8 mouse cellular contexts compared by ENCODE assay signal in the genomic region with DNA sequence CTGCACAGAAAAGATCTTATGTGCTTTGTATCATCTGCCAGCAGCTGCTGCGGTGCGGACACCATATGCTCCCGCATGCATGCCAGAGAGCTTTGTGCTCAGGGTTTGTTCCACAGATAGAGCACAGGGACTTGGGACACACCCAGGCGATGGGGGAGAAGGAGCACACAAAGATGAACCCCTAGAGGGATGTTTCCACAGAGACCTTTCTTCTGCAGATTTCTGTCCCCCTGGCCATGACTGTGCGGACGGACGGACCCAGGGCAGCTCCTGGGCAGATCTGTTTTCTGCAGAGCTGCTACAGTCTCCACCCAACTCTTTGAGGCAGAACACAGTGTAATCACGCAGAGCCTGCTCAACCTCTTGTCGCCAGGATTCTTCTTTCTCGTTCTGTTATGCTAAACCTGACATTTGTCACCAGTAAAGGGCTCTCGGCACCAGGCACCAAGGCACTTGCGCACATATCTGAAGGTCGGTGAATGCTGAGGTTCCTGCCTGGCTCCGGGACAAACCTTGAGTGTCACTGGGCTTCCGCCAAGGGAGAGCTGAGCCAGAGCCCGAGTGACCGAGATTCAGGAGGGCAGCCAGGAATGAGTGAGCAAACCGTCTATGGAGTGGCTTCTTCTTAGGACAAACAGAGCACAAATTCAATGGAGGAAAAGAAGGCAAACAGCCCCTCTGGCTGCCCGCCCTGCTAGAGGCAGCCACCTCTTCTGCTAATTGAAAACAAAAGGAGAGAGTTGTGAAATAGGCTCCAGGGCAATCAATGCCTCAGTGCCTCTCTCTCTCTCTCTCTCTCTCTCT. TPM values are rescaled to one million over a fixed set of nuclear protein-coding genes. Genes with fewer than 3 reads are reported as not detected.
A peak's percentile ranks its signal among the peaks of the same experiment; 100 is the strongest.
DNase-seq lines count a peak whose midpoint lies in the region; ATAC-seq and TF ChIP-seq lines count a peak whose summit lies in the region.

No protein-coding gene starts in this region.

- peak overlapping the region; percentile 29; the same call in 1 of the 2 replicates for H3K9ac ChIP-seq in forebrain, embryonic 11.5 days (ENCODE audit: low read length)
- peak overlapping the region; percentile 62 for H3K9ac ChIP-seq in heart, embryonic 14.5 days (ENCODE audit: low read length)
- H3K9ac ChIP-seq in kidney, postnatal 0 days (ENCODE audit: low read depth, low read length): no peak overlapping the region
- H3K9ac ChIP-seq in liver, embryonic 11.5 days (ENCODE audit: low read depth, low read length): no peak overlapping the region
- peak overlapping the region; percentile 33 for H3K9ac ChIP-seq in neural tube, embryonic 11.5 days (ENCODE audit: low read length)

- H3K4me3 ChIP-seq in forebrain, embryonic 11.5 days (ENCODE audit: low read depth, low read length): no peak overlapping the region
- peak overlapping the region; percentile 11 to 21; a peak in 3 of 4 replicates for H3K4me3 ChIP-seq in heart, embryonic 14.5 days (ENCODE audit: control insufficient read depth in 1 of 2, insufficient read depth in 1 of 2, low read depth in 1 of 2, low read length in 2 of 2)
- no peak overlapping the region for H3K4me3 ChIP-seq in kidney, postnatal 0 days (replicated peaks; ENCODE audit: low read depth, low read length)
- H3K4me3 ChIP-seq in liver, embryonic 11.5 days (ENCODE audit: low read depth, low read length): no peak overlapping the region
- H3K4me3 ChIP-seq in neural tube, embryonic 11.5 days (ENCODE audit: low read depth, low read length): no peak overlapping the region
- H3K4me3 ChIP-seq in thymus, adult 2 months (ENCODE audit: control insufficient read depth, insufficient read depth, low read length): no peak overlapping the region

- ATAC-seq in forebrain, embryonic 11.5 days (replicated peaks; ENCODE audit: low FRiP score): peak; percentile 40; the same call in 1 of the 2 replicates
- ATAC-seq in heart, embryonic 14.5 days (ENCODE audit: insufficient number of reproducible peaks, insufficient read depth, low FRiP score, low read depth): peak; percentile 80
- no peak for ATAC-seq in kidney, postnatal 0 days (replicated peaks; ENCODE audit: low FRiP score, low read depth)
- no peak for ATAC-seq in liver, embryonic 11.5 days (replicated peaks; ENCODE audit: low FRiP score)
- ATAC-seq in neural tube, embryonic 11.5 days (ENCODE audit: insufficient read depth, low FRiP score, low TSS enrichment): peak; percentile 38; the same call in 1 of the 2 replicates

- no peaks in the 10 kb centered on the region for H3K27me3 ChIP-seq in forebrain, embryonic 11.5 days (ENCODE audit: control insufficient read depth, insufficient read depth, low read length)
- no peaks in the 10 kb centered on the region for H3K27me3 ChIP-seq in heart, embryonic 14.5 days (ENCODE audit: control insufficient read depth, insufficient read depth, low read length)
- no peaks in the 10 kb centered on the region for H3K27me3 ChIP-seq in kidney, postnatal 0 days (ENCODE audit: insufficient read depth, low read length)
- no peaks in the 10 kb centered on the region for H3K27me3 ChIP-seq in liver, embryonic 11.5 days (replicated peaks; ENCODE audit: control insufficient read depth, insufficient read depth, low read length)
- no peaks in the 10 kb centered on the region for H3K27me3 ChIP-seq in neural tube, embryonic 11.5 days (ENCODE audit: control insufficient read depth, insufficient read depth, low read length)
- H3K27me3 ChIP-seq in thymus, adult 2 months (ENCODE audit: control insufficient read depth, insufficient read depth, low read length): no peaks in the 10 kb centered on the region

- peak overlapping the region; percentile 76 for H3K27ac ChIP-seq in forebrain, embryonic 11.5 days (ENCODE audit: low read depth, low read length)
- peak overlapping the region; percentile 89 to 91 for H3K27ac ChIP-seq in heart, embryonic 14.5 days (replicated peaks in 1 of 2; ENCODE audit: control insufficient read depth in 1 of 2, insufficient read depth in 1 of 2, low read depth in 2 of 2, low read length in 2 of 2)
- peak overlapping the region; percentile 52; the same call in 1 of the 2 replicates for H3K27ac ChIP-seq in kidney, postnatal 0 days
- H3K27ac ChIP-seq in liver, embryonic 11.5 days (ENCODE audit: low read depth, low read length): no peak overlapping the region
- H3K27ac ChIP-seq in neural tube, embryonic 11.5 days (ENCODE audit: low read depth, low read length): peak overlapping the region; percentile 65
- H3K27ac ChIP-seq in thymus, adult 2 months (ENCODE audit: control insufficient read depth, insufficient read depth, low read length): no peak overlapping the region

- TF ChIP-seq POLR2A in thymus, adult 2 months (IDR thresholded peaks at IDR 0.05; ENCODE audit: control insufficient read depth, extremely low read depth, insufficient read depth, low read length, poor library complexity): no peak

- peak overlapping the region; percentile 18; the same call in 1 of the 2 replicates for H3K4me2 ChIP-seq in forebrain, embryonic 11.5 days (ENCODE audit: low read depth, low read length, severe bottlenecking)
- peak overlapping the region; percentile 65 for H3K4me2 ChIP-seq in heart, embryonic 14.5 days (ENCODE audit: low read length)
- peak overlapping the region; percentile 30 for H3K4me2 ChIP-seq in kidney, postnatal 0 days (ENCODE audit: low read length)
- peak overlapping the region; percentile 49 for H3K4me2 ChIP-seq in liver, embryonic 11.5 days
- H3K4me2 ChIP-seq in neural tube, embryonic 11.5 days (ENCODE audit: low read depth): 0 out of 2 replicates have a peak overlapping the region, but pooled peaks have one; percentile 17

- H3K36me3 ChIP-seq in forebrain, embryonic 11.5 days (ENCODE audit: control insufficient read depth, insufficient read depth, low read length): no peaks in the 10 kb centered on the region
- no peaks in the 10 kb centered on the region for H3K36me3 ChIP-seq in heart, embryonic 14.5 days (ENCODE audit: control insufficient read depth, insufficient read depth, low read length)
- H3K36me3 ChIP-seq in kidney, postnatal 0 days (ENCODE audit: insufficient read depth, low read length): no peaks in the 10 kb centered on the region
- no peaks in the 10 kb centered on the region for H3K36me3 ChIP-seq in liver, embryonic 11.5 days (ENCODE audit: control insufficient read depth, insufficient read depth, low read length)
- H3K36me3 ChIP-seq in neural tube, embryonic 11.5 days (ENCODE audit: control insufficient read depth, insufficient read depth, low read length): no peaks in the 10 kb centered on the region
- H3K36me3 ChIP-seq in thymus, adult 2 months (ENCODE audit: control insufficient read depth, insufficient read depth, low read length): no peaks in the 10 kb centered on the region

- H3K4me1 ChIP-seq in forebrain, embryonic 11.5 days (replicated peaks; ENCODE audit: control insufficient read depth, insufficient read depth, low read length): peaks cover 5% of the 10 kb centered on the region
- H3K4me1 ChIP-seq in heart, embryonic 14.5 days (ENCODE audit: control insufficient read depth in 2 of 2, insufficient read depth in 2 of 2, low read length in 2 of 2): peaks cover 23 to 24% of the 10 kb centered on the region in 2 experiments
- peaks cover 8% of the 10 kb centered on the region for H3K4me1 ChIP-seq in kidney, postnatal 0 days (replicated peaks; ENCODE audit: insufficient read depth, low read length)
- peaks cover 12% of the 10 kb centered on the region for H3K4me1 ChIP-seq in liver, embryonic 11.5 days (replicated peaks; ENCODE audit: control insufficient read depth, insufficient read depth, low read length)
- no peaks in the 10 kb centered on the region; the same call in 1 of the 2 replicates for H3K4me1 ChIP-seq in neural tube, embryonic 11.5 days (ENCODE audit: control insufficient read depth, insufficient read depth, low read length)
- H3K4me1 ChIP-seq in thymus, adult 2 months (replicated peaks; ENCODE audit: control insufficient read depth, insufficient read depth, low read length): no peaks in the 10 kb centered on the region

- 39% methylated on average over 19 of the region's 19 CpGs for WGBS in forebrain, embryonic 11.5 days
- 14% methylated on average over 19 of the region's 19 CpGs for WGBS in heart, embryonic 14.5 days
- 25% methylated on average over 18 of the region's 19 CpGs for WGBS in kidney, postnatal 0 days
- 47% methylated on average over 19 of the region's 19 CpGs for WGBS in liver, embryonic 11.5 days
- WGBS in neural tube, embryonic 11.5 days: 32% methylated on average over 19 of the region's 19 CpGs
- WGBS in thymus, adult 2 months: 85% methylated on average over 19 of the region's 19 CpGs

- peak; percentile 77 for DNase-seq in urinary bladder, postnatal 14 days (ENCODE audit: low spot score)
- DNase-seq in urinary bladder, postnatal 10 days (ENCODE audit: low spot score): no peak
- no peak for DNase-seq in forebrain, embryonic 11.5 days (ENCODE audit: low spot score)
- DNase-seq in kidney, postnatal 0 days (ENCODE audit: low spot score): peak; percentile 56
- DNase-seq in liver, embryonic 11.5 days (ENCODE audit: low spot score): no peak
- DNase-seq in neural tube, embryonic 11.5 days (ENCODE audit: low spot score): peak; percentile 56
- no peak for DNase-seq in thymus, adult 2 months

- TF ChIP-seq CTCF in kidney, postnatal 0 days (IDR thresholded peaks at IDR 0.05; ENCODE audit: low read depth): no peak
- TF ChIP-seq CTCF in thymus, adult 2 months (IDR thresholded peaks at IDR 0.05; ENCODE audit: borderline replicate concordance, control insufficient read depth, extremely low read depth, insufficient read depth, low read length, poor library complexity): no peak

- no peaks in the 10 kb centered on the region for H3K9me3 ChIP-seq in forebrain, embryonic 11.5 days (ENCODE audit: control insufficient read depth, low read length)
- no peaks in the 10 kb centered on the region for H3K9me3 ChIP-seq in heart, embryonic 14.5 days (ENCODE audit: control insufficient read depth, low read length)
- H3K9me3 ChIP-seq in kidney, postnatal 0 days (replicated peaks; ENCODE audit: low read length): no peaks in the 10 kb centered on the region
- H3K9me3 ChIP-seq in liver, embryonic 11.5 days (ENCODE audit: control insufficient read depth, low read length): no peaks in the 10 kb centered on the region
- H3K9me3 ChIP-seq in neural tube, embryonic 11.5 days (ENCODE audit: control insufficient read depth, low read length): no peaks in the 10 kb centered on the region

RNA-seq across cellular contexts. Expression of a gene that starts 56.2 kb away (rescaled TPM):
- polyA plus RNA-seq in forebrain, embryonic 11.5 days (2014; fragmentation: Nextera tagmentation; extraction: Ambion mirVana): 157 and 169 TPM in 2 replicates
- polyA plus RNA-seq in heart, embryonic 14.5 days (2014; fragmentation: Nextera tagmentation; extraction: Ambion mirVana): 41.4 and 41.6 TPM in 2 replicates
- 58.0 and 60.1 TPM in 2 replicates for polyA plus RNA-seq in kidney, postnatal 0 days (2015; fragmentation: Nextera tagmentation; extraction: Ambion mirVana)
- 29.4 and 30.4 TPM in 2 replicates for polyA plus RNA-seq in liver, embryonic 11.5 days (2014; fragmentation: Nextera tagmentation; extraction: Ambion mirVana)
- 149 and 170 TPM in 2 replicates for polyA plus RNA-seq in neural tube, embryonic 11.5 days (2014; fragmentation: Nextera tagmentation; extraction: Ambion mirVana)
- polyA plus RNA-seq in thymus, adult 2 months (2012; rRNA removed): 15.0 and 16.2 TPM in 2 replicates

Comparison
In these comparisons a context has a peak if more than half of its experiments do, and no peak if none do; other contexts are left out.
1. DNase-seq: peak in urinary bladder, postnatal 14 days (single experiment), kidney, postnatal 0 days (single experiment) and neural tube, embryonic 11.5 days (single experiment); none in urinary bladder, postnatal 10 days (single experiment), forebrain, embryonic 11.5 days (single experiment), liver, embryonic 11.5 days (single experiment) and thymus, adult 2 months (single experiment).
2. ATAC-seq: peak in forebrain, embryonic 11.5 days (single experiment), heart, embryonic 14.5 days (single experiment) and neural tube, embryonic 11.5 days (single experiment); none in kidney, postnatal 0 days (single experiment) and liver, embryonic 11.5 days (single experiment).
3. H3K27ac ChIP-seq: peak in forebrain, embryonic 11.5 days (single experiment), heart, embryonic 14.5 days (2 of 2), kidney, postnatal 0 days (single experiment) and neural tube, embryonic 11.5 days (single experiment); none in liver, embryonic 11.5 days (single experiment) and thymus, adult 2 months (single experiment).
4. H3K4me3 ChIP-seq: peak in heart, embryonic 14.5 days (2 of 2); none in forebrain, embryonic 11.5 days (single experiment), kidney, postnatal 0 days (single experiment), liver, embryonic 11.5 days (single experiment), neural tube, embryonic 11.5 days (single experiment) and thymus, adult 2 months (single experiment).
5. H3K9ac ChIP-seq: peak in forebrain, embryonic 11.5 days (single experiment), heart, embryonic 14.5 days (single experiment) and neural tube, embryonic 11.5 days (single experiment); none in kidney, postnatal 0 days (single experiment) and liver, embryonic 11.5 days (single experiment).
6. Peak in every context shown above with its lines, with median percentiles within 50 percentile points of each other: H3K4me2 ChIP-seq.